Mouse (Mus musculus) heart, adult 8-10 months (tissue): ENCODE measurements at regions not wholly inside any gene's neighbourhood (a gene's known extent, or its start where the extent isn't known, plus 50 kb on each side); places are given as distances from the start of the nearest gene placed in this dataset.

Source experiments
- DNase-seq: peaks from one replicate; pipeline ENCODE4 v3.0.0; 2022; ENCODE audit warnings: low spot score

GRCm38 (mm10) chr5:119139336-119139735, 531.1 kb upstream of the Tbx3 start:
- no peak for DNase-seq

- no peak for DNase-seq
These were observed 530.7 kb upstream of the Tbx3 start for GRCm38 (mm10) chr5:119139816-119140215.

- DNase-seq = no peak
These were observed 527.1 kb upstream of the Tbx3 start for GRCm38 (mm10) chr5:119143411-119143810.

GRCm38 (mm10) chr5:119149389-119150185, 520.9 kb upstream of the Tbx3 start:
- DNase-seq = no peak

GRCm38 (mm10) chr5:119153086-119153485, 517.4 kb upstream of the Tbx3 start:
- DNase-seq = no peak

- no peak for DNase-seq
These were observed 513.8 kb upstream of the Tbx3 start for GRCm38 (mm10) chr5:119156638-119157037.

- no peak for DNase-seq
These were observed 512.3 kb upstream of the Tbx3 start for GRCm38 (mm10) chr5:119158171-119158570.

- no peak for DNase-seq
These were observed 508.3 kb upstream of the Tbx3 start for GRCm38 (mm10) chr5:119162132-119162675.

- DNase-seq = peak; percentile 84
These were observed 502.8 kb upstream of the Tbx3 start for GRCm38 (mm10) chr5:119167718-119168117.

- DNase-seq = no peak
These were observed 501.2 kb upstream of the Tbx3 start for GRCm38 (mm10) chr5:119169274-119169673.

GRCm38 (mm10) chr5:119171626-119172025, 498.8 kb upstream of the Tbx3 start:
- peak; percentile 19 for DNase-seq

GRCm38 (mm10) chr5:119178805-119179204, 491.7 kb upstream of the Tbx3 start:
- DNase-seq = no peak

- DNase-seq = no peak
These were observed 486.9 kb upstream of the Tbx3 start for GRCm38 (mm10) chr5:119183545-119184047.

- DNase-seq = no peak
These were observed 483.9 kb upstream of the Tbx3 start for GRCm38 (mm10) chr5:119186611-119187010.

- DNase-seq = no peak
These were observed 482.0 kb upstream of the Tbx3 start for GRCm38 (mm10) chr5:119188476-119188875.

GRCm38 (mm10) chr5:119193699-119194681, 476.5 kb upstream of the Tbx3 start:
- peak; percentile 72 for DNase-seq

- no peak for DNase-seq
These were observed 470.6 kb upstream of the Tbx3 start for GRCm38 (mm10) chr5:119199906-119200305.

GRCm38 (mm10) chr5:119201251-119201650, 469.2 kb upstream of the Tbx3 start:
- DNase-seq = no peak

GRCm38 (mm10) chr5:119204736-119205135, 465.7 kb upstream of the Tbx3 start:
- DNase-seq = no peak

- DNase-seq = peak; percentile 28
These were observed 462.4 kb upstream of the Tbx3 start for GRCm38 (mm10) chr5:119208077-119208476.

GRCm38 (mm10) chr5:119213196-119213595, 457.3 kb upstream of the Tbx3 start:
- DNase-seq = no peak
